8 mouse cellular contexts compared by ENCODE assay signal in genomic region chr1:98748886-98749285, GRCm38 (mm10).
DNase-seq lines count a peak whose midpoint lies in the region; ATAC-seq lines count a peak whose summit lies in the region.

No protein-coding gene starts in this region.

- H3K27me3 ChIP-seq in kidney, embryonic 16.5 days (ENCODE audit: insufficient read depth, low read length), result no peaks in the 10 kb centered on the region
- no peaks in the 10 kb centered on the region for H3K27me3 ChIP-seq in embryonic facial prominence, embryonic 14.5 days (replicated peaks; ENCODE audit: control insufficient read depth, insufficient read depth, low read length)
- no peaks in the 10 kb centered on the region for H3K27me3 ChIP-seq in midbrain, embryonic 14.5 days (ENCODE audit: control insufficient read depth, insufficient read depth, low read length)

- H3K9ac ChIP-seq in kidney, embryonic 16.5 days (replicated peaks; ENCODE audit: low read length), result no peak overlapping the region
- no peak overlapping the region for H3K9ac ChIP-seq in embryonic facial prominence, embryonic 14.5 days (ENCODE audit: low read depth, low read length)
- no peak overlapping the region for H3K9ac ChIP-seq in midbrain, embryonic 14.5 days (replicated peaks; ENCODE audit: low read length)

- H3K9me3 ChIP-seq in kidney, embryonic 16.5 days (ENCODE audit: low read length), result no peaks in the 10 kb centered on the region
- H3K9me3 ChIP-seq in embryonic facial prominence, embryonic 14.5 days (ENCODE audit: control insufficient read depth, low read length), result no peaks in the 10 kb centered on the region
- H3K9me3 ChIP-seq in midbrain, embryonic 14.5 days (ENCODE audit: control insufficient read depth, low read length), result no peaks in the 10 kb centered on the region

- no peaks in the 10 kb centered on the region for H3K36me3 ChIP-seq in kidney, embryonic 16.5 days (ENCODE audit: insufficient read depth, low read length)
- H3K36me3 ChIP-seq in embryonic facial prominence, embryonic 14.5 days (ENCODE audit: control insufficient read depth, insufficient read depth, low read length), result no peaks in the 10 kb centered on the region
- H3K36me3 ChIP-seq in midbrain, embryonic 14.5 days (ENCODE audit: control insufficient read depth, insufficient read depth, low read length), result no peaks in the 10 kb centered on the region

- DNase-seq in kidney, postnatal 10 days, result peak; percentile 4
- DNase-seq in embryonic facial prominence, embryonic 14.5 days (ENCODE audit: low spot score), result peak; percentile 53
- peak; percentile 42 for DNase-seq in layer of hippocampus, adult 11-12 months (ENCODE audit: low spot score)
- peak; percentile 84 for DNase-seq in midbrain, embryonic 14.5 days
- DNase-seq in lung, postnatal 4 days, result no peak
- DNase-seq in B cell, adult 2 months, result no peak

- no peak overlapping the region for H3K4me3 ChIP-seq in kidney, embryonic 16.5 days (ENCODE audit: low read length)
- H3K4me3 ChIP-seq in embryonic facial prominence, embryonic 14.5 days (ENCODE audit: low read depth, low read length), result no peak overlapping the region
- H3K4me3 ChIP-seq in midbrain, embryonic 14.5 days (replicated peaks; ENCODE audit: low read depth, low read length), result no peak overlapping the region

- no peak overlapping the region for H3K4me2 ChIP-seq in kidney, embryonic 16.5 days (replicated peaks; ENCODE audit: low read depth, low read length)
- no peak overlapping the region for H3K4me2 ChIP-seq in embryonic facial prominence, embryonic 14.5 days (ENCODE audit: low read depth, low read length)
- no peak overlapping the region for H3K4me2 ChIP-seq in midbrain, embryonic 14.5 days (ENCODE audit: low read length)

- no peak overlapping the region for H3K27ac ChIP-seq in kidney, embryonic 16.5 days (ENCODE audit: low read length)
- no peak overlapping the region for H3K27ac ChIP-seq in embryonic facial prominence, embryonic 14.5 days (replicated peaks; ENCODE audit: low read depth, low read length)
- H3K27ac ChIP-seq in midbrain, embryonic 14.5 days (replicated peaks; ENCODE audit: low read depth, low read length), result no peak overlapping the region

- H3K4me1 ChIP-seq in kidney, embryonic 16.5 days (ENCODE audit: insufficient read depth, low read length), result no peaks in the 10 kb centered on the region
- H3K4me1 ChIP-seq in embryonic facial prominence, embryonic 14.5 days (ENCODE audit: control insufficient read depth, insufficient read depth, low read length), result no peaks in the 10 kb centered on the region
- no peaks in the 10 kb centered on the region for H3K4me1 ChIP-seq in midbrain, embryonic 14.5 days (ENCODE audit: control insufficient read depth, insufficient read depth, low read length)

- 7% methylated on average over 2 of the region's 2 CpGs for WGBS in kidney, embryonic 16.5 days
- WGBS in embryonic facial prominence, embryonic 14.5 days, result 2% methylated on average over 2 of the region's 2 CpGs
- 4% methylated on average over 2 of the region's 2 CpGs for WGBS in midbrain, embryonic 14.5 days

- ATAC-seq in kidney, embryonic 16.5 days (ENCODE audit: low FRiP score, low TSS enrichment), result no peak
- ATAC-seq in embryonic facial prominence, embryonic 14.5 days (ENCODE audit: low read depth), result peak; percentile 50; the same call in 1 of the 2 replicates
- ATAC-seq in midbrain, embryonic 14.5 days (ENCODE audit: low FRiP score, low TSS enrichment), result peak; percentile 74; the same call in 1 of the 2 replicates
- ATAC-seq in CD4-positive, CD25-positive, alpha-beta regulatory T cell, adult 4 months, result no peak

Comparison
In these comparisons a context has a peak if more than half of its experiments do, and no peak if none do; other contexts are left out.
1. DNase-seq: peak in kidney, postnatal 10 days (single experiment), embryonic facial prominence, embryonic 14.5 days (single experiment), layer of hippocampus, adult 11-12 months (single experiment) and midbrain, embryonic 14.5 days (single experiment); none in lung, postnatal 4 days (0 of 2) and B cell, adult 2 months (0 of 2).
2. ATAC-seq: peak in embryonic facial prominence, embryonic 14.5 days (single experiment) and midbrain, embryonic 14.5 days (single experiment); none in kidney, embryonic 16.5 days (single experiment) and CD4-positive, CD25-positive, alpha-beta regulatory T cell, adult 4 months (single experiment).